Mouse (Mus musculus): Measurements from ENCODE around the gene Tbck. TPM values are rescaled to one million over a fixed set of nuclear protein-coding genes. Genes with fewer than 3 reads are reported as not detected.

Tbck gene
- total and polyA plus RNA-seq, 2 experiments from 2014 or later, result 35.0 to 39.9 TPM

DNA sequence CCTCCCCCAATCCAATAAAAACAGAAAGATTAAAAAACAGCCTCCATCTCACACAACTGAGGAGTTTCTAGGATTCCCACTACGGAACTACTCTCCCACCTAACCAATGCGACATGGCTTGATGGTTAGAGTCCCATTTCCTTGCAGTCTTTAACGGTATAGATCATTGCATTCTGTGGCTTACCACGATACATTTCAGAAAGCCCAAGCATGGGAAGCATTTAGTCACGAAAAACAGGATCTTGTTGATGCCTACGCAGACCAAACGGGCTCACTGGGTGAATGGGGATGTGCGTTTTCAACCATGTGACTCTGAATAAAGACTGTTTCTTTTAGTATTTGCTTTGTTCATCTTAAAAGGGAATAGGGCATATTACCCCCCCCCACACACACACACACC, 181.0 kb downstream of the Tbck start:
- no peak overlapping the region for H3K4me3 ChIP-seq (ENCODE audit: low read depth, low read length)
- H3K4me2 ChIP-seq (ENCODE audit: low read depth), result no peak overlapping the region
- H3K27ac ChIP-seq (ENCODE audit: low read depth, low read length), result no peak overlapping the region
- 85% methylated on average over 8 of the region's 8 CpGs for WGBS
- no peak overlapping the region for H3K9ac ChIP-seq
- H3K36me3 ChIP-seq (ENCODE audit: insufficient read depth), result no peaks in the 10 kb centered on the region
- H3K27me3 ChIP-seq (ENCODE audit: insufficient read depth, low read length), result no peaks in the 10 kb centered on the region
- DNase-seq, result no peak
- no peak for ATAC-seq
- no peaks in the 10 kb centered on the region for H3K4me1 ChIP-seq (ENCODE audit: insufficient read depth)
- no peak for TF ChIP-seq CTCF (IDR thresholded peaks at IDR 0.05; ENCODE audit: low read depth)
- H3K9me3 ChIP-seq (ENCODE audit: low read length), result no peaks in the 10 kb centered on the region

DNA sequence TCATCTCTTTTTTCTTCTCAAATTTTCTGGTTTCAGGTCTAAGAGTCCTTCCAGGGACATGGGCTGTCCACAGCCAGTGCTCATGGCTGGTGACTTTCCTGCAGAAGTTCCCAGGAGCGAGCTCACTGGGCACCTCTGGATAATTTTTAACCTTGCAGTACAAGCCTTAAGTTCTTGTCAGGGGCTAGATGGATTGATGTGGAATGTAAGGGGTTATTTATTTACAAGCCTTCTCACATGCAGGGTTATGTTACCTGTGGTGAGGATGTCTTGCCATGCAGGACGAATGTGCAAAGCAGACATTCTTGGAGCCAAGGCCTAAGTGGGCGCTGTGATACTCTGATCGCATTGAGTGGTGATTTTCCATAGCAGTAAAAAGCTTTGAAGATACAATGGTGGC, 181.7 kb downstream of the Tbck start:
- WGBS, result 96% methylated on average over 4 of the region's 4 CpGs

DNA sequence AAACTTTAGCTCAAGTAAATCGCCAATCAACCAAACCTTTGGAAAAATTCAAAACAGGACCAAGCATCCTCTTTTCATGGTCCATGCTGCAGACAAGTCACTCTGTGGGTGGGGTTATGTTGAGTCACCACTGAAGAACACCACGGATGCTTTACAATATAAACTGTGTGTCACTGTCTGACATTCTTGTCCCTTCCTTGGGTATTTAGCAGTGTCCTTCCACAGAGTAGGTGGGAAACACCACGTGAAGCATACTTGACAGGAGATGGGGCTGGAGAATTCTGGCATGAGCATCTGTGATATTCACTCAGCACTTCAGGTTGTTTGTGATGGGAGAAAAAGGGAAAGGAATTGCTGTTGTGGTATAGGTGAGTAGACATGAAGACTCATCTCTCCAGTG, 183.0 kb downstream of the Tbck start:
- H3K4me3 ChIP-seq (ENCODE audit: low read depth, low read length), result no peak overlapping the region
- H3K4me2 ChIP-seq (ENCODE audit: low read depth), result no peak overlapping the region
- no peak for TF ChIP-seq CTCF (IDR thresholded peaks at IDR 0.05; ENCODE audit: low read depth)
- H3K27me3 ChIP-seq (ENCODE audit: insufficient read depth, low read length), result no peaks in the 10 kb centered on the region
- no peak for ATAC-seq
- H3K27ac ChIP-seq (ENCODE audit: low read depth, low read length), result no peak overlapping the region
- no peaks in the 10 kb centered on the region for H3K9me3 ChIP-seq (ENCODE audit: low read length)
- DNase-seq, result no peak
- H3K4me1 ChIP-seq (ENCODE audit: insufficient read depth), result no peaks in the 10 kb centered on the region
- WGBS, result 91% methylated on average over 3 of the region's 3 CpGs
- H3K36me3 ChIP-seq (ENCODE audit: insufficient read depth), result no peaks in the 10 kb centered on the region
- no peak overlapping the region for H3K9ac ChIP-seq

More for the DNA sequence above, 181.7 kb downstream of the Tbck start:
- Histone ChIP-seq H3K9ac (no peak overlapping the region), H3K36me3 (ENCODE audit: insufficient read depth) (no peaks in the 10 kb centered on the region), H3K27ac (ENCODE audit: low read depth, low read length) (no peak overlapping the region), H3K4me1 (ENCODE audit: insufficient read depth) (no peaks in the 10 kb centered on the region), H3K9me3 (ENCODE audit: low read length) (no peaks in the 10 kb centered on the region), H3K27me3 (ENCODE audit: insufficient read depth, low read length) (no peaks in the 10 kb centered on the region), H3K4me3 (ENCODE audit: low read depth, low read length) (no peak overlapping the region), H3K4me2 (ENCODE audit: low read depth) (no peak overlapping the region)
- ATAC-seq, result no peak
- no peak for TF ChIP-seq CTCF (IDR thresholded peaks at IDR 0.05; ENCODE audit: low read depth)
- no peak for DNase-seq

DNA sequence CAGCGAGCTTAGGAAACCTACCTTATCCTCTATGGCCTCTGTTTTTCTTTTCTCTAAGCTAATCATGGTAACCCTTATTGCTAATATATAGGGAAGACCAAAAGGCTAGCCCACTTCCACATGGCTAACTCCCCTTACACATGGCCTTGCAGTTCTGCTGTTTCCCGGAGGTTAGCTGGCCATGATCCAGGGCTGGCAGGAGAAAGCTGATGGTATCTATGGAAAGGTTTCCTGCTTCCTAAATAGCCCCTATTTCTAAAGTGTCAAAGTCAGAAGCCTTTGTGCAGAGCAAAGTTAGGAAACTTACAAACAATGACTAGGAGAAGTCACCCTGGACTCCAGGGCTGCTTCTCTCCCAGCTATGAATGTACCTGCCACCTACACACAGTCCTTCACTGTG, 184.9 kb downstream of the Tbck start:
- Histone ChIP-seq H3K4me2 (ENCODE audit: low read depth) (no peak overlapping the region), H3K9me3 (ENCODE audit: low read length) (no peaks in the 10 kb centered on the region), H3K9ac (no peak overlapping the region), H3K4me3 (ENCODE audit: low read depth, low read length) (no peak overlapping the region), H3K4me1 (ENCODE audit: insufficient read depth) (no peaks in the 10 kb centered on the region), H3K27me3 (ENCODE audit: insufficient read depth, low read length) (no peaks in the 10 kb centered on the region), H3K36me3 (ENCODE audit: insufficient read depth) (no peaks in the 10 kb centered on the region), H3K27ac (ENCODE audit: low read depth, low read length) (no peak overlapping the region)
- 69% methylated on average over 2 of the region's 2 CpGs for WGBS
- no peak for DNase-seq
- TF ChIP-seq CTCF (IDR thresholded peaks at IDR 0.05; ENCODE audit: low read depth), result no peak
- no peak for ATAC-seq

DNA sequence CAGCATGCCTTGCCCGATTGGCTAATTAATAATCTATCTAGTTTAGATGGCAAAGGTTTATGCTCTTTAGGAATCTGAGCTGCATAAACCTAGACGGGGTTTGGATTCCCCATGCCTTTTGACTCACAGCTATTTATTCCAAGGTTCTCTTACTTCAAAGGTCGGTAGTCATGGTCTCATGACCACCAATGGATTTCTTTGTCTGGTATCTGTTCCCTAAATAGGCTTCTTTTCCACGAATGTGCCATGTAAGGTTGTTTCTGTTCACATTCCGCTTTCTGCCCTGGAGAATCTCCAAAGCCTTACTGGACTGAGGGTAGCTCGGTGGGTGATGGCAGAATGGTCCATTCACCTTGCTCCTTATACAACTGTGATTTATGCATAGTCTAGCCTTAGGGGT, 186.1 kb downstream of the Tbck start:
- H3K27ac ChIP-seq (ENCODE audit: low read depth, low read length), result no peak overlapping the region
- DNase-seq (no peak), ATAC-seq (no peak)
- TF ChIP-seq CTCF (IDR thresholded peaks at IDR 0.05; ENCODE audit: low read depth), result no peak
- no peaks in the 10 kb centered on the region for H3K9me3 ChIP-seq (ENCODE audit: low read length)
- no peak overlapping the region for H3K4me2 ChIP-seq (ENCODE audit: low read depth)
- H3K9ac ChIP-seq, result no peak overlapping the region
- no peak overlapping the region for H3K4me3 ChIP-seq (ENCODE audit: low read depth, low read length)
- H3K27me3 ChIP-seq (ENCODE audit: insufficient read depth, low read length), result no peaks in the 10 kb centered on the region
- 70% methylated on average over 6 of the region's 6 CpGs for WGBS
- H3K4me1 ChIP-seq (ENCODE audit: insufficient read depth), result no peaks in the 10 kb centered on the region
- H3K36me3 ChIP-seq (ENCODE audit: insufficient read depth), result no peaks in the 10 kb centered on the region

DNA sequence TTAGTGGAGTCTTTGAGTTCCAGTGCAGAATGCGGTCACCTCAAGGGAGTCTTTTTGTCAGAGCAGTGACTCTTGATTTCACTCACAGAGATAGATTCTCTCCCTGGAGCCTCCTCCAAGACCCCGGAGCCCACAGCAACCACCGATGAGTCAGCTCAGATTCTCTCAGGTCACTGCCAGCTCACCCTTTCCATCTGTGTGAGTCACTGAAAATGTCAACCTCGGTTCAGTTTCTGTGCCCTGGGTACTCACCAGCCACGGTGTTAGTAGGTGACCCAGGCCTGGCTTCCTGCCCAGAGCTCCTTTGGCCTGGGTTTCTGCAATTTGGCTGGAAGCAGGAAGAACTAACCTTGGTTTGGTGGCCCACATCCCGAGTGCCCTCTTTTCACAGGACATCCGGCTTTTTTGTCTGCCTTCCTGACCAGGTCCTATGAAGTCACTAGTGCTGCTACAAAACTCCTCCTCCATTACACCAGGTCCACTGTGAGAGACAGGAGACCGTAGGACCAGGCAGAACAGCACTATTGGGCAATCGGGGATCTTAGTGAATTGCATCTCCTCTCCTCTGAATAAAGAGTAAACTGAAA, 187.5 kb downstream of the Tbck start:
- Histone ChIP-seq H3K9me3 (ENCODE audit: low read length) (no peaks in the 10 kb centered on the region), H3K36me3 (ENCODE audit: insufficient read depth) (no peaks in the 10 kb centered on the region), H3K9ac (no peak overlapping the region), H3K27me3 (ENCODE audit: insufficient read depth, low read length) (no peaks in the 10 kb centered on the region), H3K4me1 (ENCODE audit: insufficient read depth) (no peaks in the 10 kb centered on the region), H3K27ac (ENCODE audit: low read depth, low read length) (no peak overlapping the region), H3K4me3 (ENCODE audit: low read depth, low read length) (no peak overlapping the region), H3K4me2 (ENCODE audit: low read depth) (no peak overlapping the region)
- ATAC-seq (no peak), DNase-seq (no peak)
- TF ChIP-seq CTCF (IDR thresholded peaks at IDR 0.05; ENCODE audit: low read depth), result no peak
- WGBS, result 91% methylated on average over 9 of the region's 9 CpGs

DNA sequence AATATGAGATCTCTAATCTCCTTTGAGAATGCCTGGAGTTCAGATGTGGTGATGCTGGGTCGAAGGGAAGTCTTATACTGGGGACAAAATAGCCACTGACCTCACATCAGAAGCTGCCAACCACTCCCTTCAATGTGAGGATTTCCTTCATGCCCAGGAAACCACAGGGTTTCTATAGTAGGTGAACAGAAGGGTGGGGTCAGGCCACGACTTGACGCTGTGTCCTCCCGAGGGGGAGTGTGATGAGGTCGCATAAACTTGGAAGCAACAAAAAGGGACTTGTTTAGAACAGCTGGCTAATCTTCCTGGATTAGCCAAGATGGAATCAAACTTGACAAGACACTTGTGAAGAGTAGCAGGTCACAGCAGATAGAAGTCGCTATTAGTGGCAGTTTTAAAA, 189.3 kb downstream of the Tbck start:
- 57% methylated on average over 6 of the region's 6 CpGs for WGBS
- H3K4me2 ChIP-seq (ENCODE audit: low read depth), result no peak overlapping the region
- DNase-seq (no peak), ATAC-seq (no peak)
- H3K9ac ChIP-seq, result no peak overlapping the region
- no peak for TF ChIP-seq CTCF (IDR thresholded peaks at IDR 0.05; ENCODE audit: low read depth)
- no peaks in the 10 kb centered on the region for H3K9me3 ChIP-seq (ENCODE audit: low read length)
- H3K27ac ChIP-seq (ENCODE audit: low read depth, low read length), result no peak overlapping the region
- H3K36me3 ChIP-seq (ENCODE audit: insufficient read depth), result no peaks in the 10 kb centered on the region
- no peak overlapping the region for H3K4me3 ChIP-seq (ENCODE audit: low read depth, low read length)
- no peaks in the 10 kb centered on the region for H3K4me1 ChIP-seq (ENCODE audit: insufficient read depth)
- H3K27me3 ChIP-seq (ENCODE audit: insufficient read depth, low read length), result no peaks in the 10 kb centered on the region

All from forebrain, postnatal 0 days (tissue).